Mouse (Mus musculus): Measurements from ENCODE around the gene Efcab11.

GRCm38 (mm10) chr12:99807891-99808290 is 76.3 kb downstream of the Efcab11 start:
- TF ChIP-seq CTCF (IDR thresholded peaks at IDR 0.05) (no peak), POLR2A (IDR thresholded peaks at IDR 0.05; ENCODE audit: insufficient read depth, low read depth, low read length) (no peak), EP300 (IDR thresholded peaks at IDR 0.05; ENCODE audit: insufficient read depth, low read depth, low read length) (no peak)

All from heart, adult 2 months (tissue).